Mouse (Mus musculus): ENCODE measurements around the gene Ift172. TPM values are rescaled to one million over a fixed set of nuclear protein-coding genes. Genes with fewer than 3 reads are reported as not detected.

Gene Ift172
- polyA plus RNA-seq, 1 experiment from 2014 or later: 22.3 TPM

GRCm38 (mm10) chr5:31295606-31296141 lies 4.8 kb upstream of the Ift172 start, which contains the start of gene Fndc4:
Fndc4 (minus strand) TSS chr5:31296080.
- 0 out of 2 replicates have a peak within 1 kb of the TSS, but pooled peaks have one; percentile 14 for H3K27ac ChIP-seq
- H3K36me3 ChIP-seq: no peaks in the 10 kb centered on the region
- peak within 1 kb of the TSS; percentile 70 for H3K4me3 ChIP-seq
- peak within 1 kb of the TSS; percentile 97 for H3K4me2 ChIP-seq
- peak; percentile 55 for ATAC-seq (replicated peaks; ENCODE audit: insufficient number of reproducible peaks, insufficient read depth, low FRiP score, low read depth)
- H3K9me3 ChIP-seq (replicated peaks): no peaks in the 10 kb centered on the region
- H3K9ac ChIP-seq: peak within 1 kb of the TSS; percentile 75
- H3K4me1 ChIP-seq (replicated peaks): peaks cover 26% of the 10 kb centered on the region
- WGBS: under 1% methylated on average over 46 of the region's 46 CpGs
- no peaks in the 10 kb centered on the region for H3K27me3 ChIP-seq

- H3K27ac ChIP-seq: 0 out of 2 replicates have a peak overlapping the region, but pooled peaks have one; percentile 14
Observed at GRCm38 (mm10) chr5:31294964-31295605, 4.2 kb upstream of the Ift172 start.

GRCm38 (mm10) chr5:31291361-31291688 lies 409 bp upstream of the Ift172 start:
- 6% methylated on average over 9 of the region's 9 CpGs for WGBS
- H3K9ac ChIP-seq: peak overlapping the region; percentile 56
- no peak for ATAC-seq (replicated peaks; ENCODE audit: insufficient number of reproducible peaks, insufficient read depth, low FRiP score, low read depth)
- H3K9me3 ChIP-seq (replicated peaks): no peaks in the 10 kb centered on the region
- peak overlapping the region; percentile 74 for H3K4me2 ChIP-seq
- H3K27ac ChIP-seq: peak overlapping the region; percentile 85
- H3K4me1 ChIP-seq (replicated peaks): peaks cover 28% of the 10 kb centered on the region
- peak overlapping the region; percentile 63 for H3K4me3 ChIP-seq
- H3K36me3 ChIP-seq: peaks cover 8% of the 10 kb centered on the region; the same call in 1 of the 2 replicates
- no peaks in the 10 kb centered on the region for H3K27me3 ChIP-seq

More at GRCm38 (mm10) chr5:31294964-31295605, 4.2 kb upstream of the Ift172 start:
- peak overlapping the region; percentile 75 for H3K9ac ChIP-seq
- H3K4me2 ChIP-seq: peak overlapping the region; percentile 97
- no peaks in the 10 kb centered on the region for H3K9me3 ChIP-seq (replicated peaks)
- WGBS: 7% methylated on average over 29 of the region's 29 CpGs
- no peaks in the 10 kb centered on the region for H3K27me3 ChIP-seq
- H3K4me1 ChIP-seq (replicated peaks): peaks cover 29% of the 10 kb centered on the region
- ATAC-seq (replicated peaks; ENCODE audit: insufficient number of reproducible peaks, insufficient read depth, low FRiP score, low read depth): peak; percentile 36
- H3K36me3 ChIP-seq: no peaks in the 10 kb centered on the region
- peak overlapping the region; percentile 70 for H3K4me3 ChIP-seq

DNA sequence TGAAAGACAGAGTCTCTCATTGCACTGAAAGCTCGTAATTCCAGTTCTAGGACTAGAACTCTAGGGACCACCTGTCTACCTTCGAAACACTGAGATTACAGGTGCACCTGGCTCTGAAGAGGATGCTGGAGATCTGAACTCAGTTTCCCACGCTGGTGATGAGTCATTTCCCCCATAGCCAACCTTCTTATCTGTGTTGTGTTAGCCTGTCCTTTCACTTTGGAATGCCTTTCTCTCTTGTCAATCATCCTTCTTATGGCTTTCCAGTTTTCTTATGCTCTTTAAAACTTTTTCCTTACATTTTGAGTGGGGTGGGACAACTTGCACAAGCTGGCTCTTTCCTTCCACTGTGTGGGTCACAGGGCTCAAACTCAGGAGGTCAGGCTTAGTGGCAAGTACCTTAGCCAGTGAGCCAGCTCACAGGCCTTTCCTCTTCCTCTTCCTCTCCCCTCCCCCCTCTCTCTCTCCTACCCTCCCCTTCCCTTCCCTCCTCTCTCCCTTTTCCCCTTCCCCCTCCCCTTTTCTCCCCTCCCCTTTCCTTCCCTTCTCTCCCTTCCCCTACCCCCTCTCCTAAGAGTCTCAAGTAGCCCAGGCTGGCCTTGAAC lies 1.2 kb downstream of the Ift172 start:
- 56% methylated on average over 3 of the region's 3 CpGs for WGBS

GRCm38 (mm10) chr5:31288655-31289054 lies 2.3 kb downstream of the Ift172 start:
- H3K27me3 ChIP-seq: no peaks in the 10 kb centered on the region
- H3K9me3 ChIP-seq (replicated peaks): no peaks in the 10 kb centered on the region
- 78% methylated on average over 3 of the region's 3 CpGs for WGBS
- no peak overlapping the region for H3K4me2 ChIP-seq
- no peak overlapping the region for H3K9ac ChIP-seq
- H3K4me1 ChIP-seq (replicated peaks): peaks cover 15% of the 10 kb centered on the region
- H3K4me3 ChIP-seq: no peak overlapping the region
- H3K36me3 ChIP-seq: peaks cover 34% of the 10 kb centered on the region
- no peak overlapping the region for H3K27ac ChIP-seq
- no peak for ATAC-seq (replicated peaks; ENCODE audit: insufficient number of reproducible peaks, insufficient read depth, low FRiP score, low read depth)

More for the DNA sequence above, 1.2 kb downstream of the Ift172 start:
- Histone ChIP-seq H3K9ac (no peak overlapping the region), H3K36me3 (peaks cover 24% of the 10 kb centered on the region), H3K4me2 (peak overlapping the region; percentile 74; the same call in 1 of the 2 replicates), H3K27me3 (no peaks in the 10 kb centered on the region), H3K4me1 (replicated peaks) (peaks cover 18% of the 10 kb centered on the region), H3K4me3 (peak overlapping the region; percentile 63), H3K27ac (no peak overlapping the region), H3K9me3 (replicated peaks) (no peaks in the 10 kb centered on the region)
- ATAC-seq (replicated peaks; ENCODE audit: insufficient number of reproducible peaks, insufficient read depth, low FRiP score, low read depth): no peak

- H3K4me3 ChIP-seq: no peak overlapping the region
- peaks cover 15% of the 10 kb centered on the region for H3K4me1 ChIP-seq (replicated peaks)
- H3K36me3 ChIP-seq: peaks cover 38% of the 10 kb centered on the region
- no peak overlapping the region for H3K4me2 ChIP-seq
- no peak overlapping the region for H3K9ac ChIP-seq
- WGBS: 74% methylated on average over 4 of the region's 4 CpGs
- no peak overlapping the region for H3K27ac ChIP-seq
- no peaks in the 10 kb centered on the region for H3K27me3 ChIP-seq
- H3K9me3 ChIP-seq (replicated peaks): no peaks in the 10 kb centered on the region
- no peak for ATAC-seq (replicated peaks; ENCODE audit: insufficient number of reproducible peaks, insufficient read depth, low FRiP score, low read depth)
Observed at GRCm38 (mm10) chr5:31288225-31288624, 2.7 kb downstream of the Ift172 start.

- no peaks in the 10 kb centered on the region for H3K4me1 ChIP-seq (replicated peaks)
- H3K4me2 ChIP-seq: no peak overlapping the region
- H3K4me3 ChIP-seq: no peak overlapping the region
- H3K27me3 ChIP-seq: no peaks in the 10 kb centered on the region
- H3K9ac ChIP-seq: no peak overlapping the region
- no peak overlapping the region for H3K27ac ChIP-seq
- no peak for ATAC-seq (replicated peaks; ENCODE audit: insufficient number of reproducible peaks, insufficient read depth, low FRiP score, low read depth)
- 79% methylated on average over 20 of the region's 20 CpGs for WGBS
- H3K36me3 ChIP-seq: peaks cover 69% of the 10 kb centered on the region
- H3K9me3 ChIP-seq (replicated peaks): no peaks in the 10 kb centered on the region
Observed at GRCm38 (mm10) chr5:31279245-31279988, 11.5 kb downstream of the Ift172 start.

GRCm38 (mm10) chr5:31273018-31273417 lies 17.9 kb downstream of the Ift172 start:
- Histone ChIP-seq H3K9ac (no peak overlapping the region), H3K4me1 (replicated peaks) (no peaks in the 10 kb centered on the region), H3K4me3 (no peak overlapping the region), H3K9me3 (replicated peaks) (no peaks in the 10 kb centered on the region), H3K27me3 (no peaks in the 10 kb centered on the region), H3K36me3 (peaks cover 50% of the 10 kb centered on the region), H3K4me2 (no peak overlapping the region), H3K27ac (no peak overlapping the region)
- WGBS: 79% methylated on average over 6 of the region's 6 CpGs
- ATAC-seq (replicated peaks; ENCODE audit: insufficient number of reproducible peaks, insufficient read depth, low FRiP score, low read depth): no peak

- Histone ChIP-seq H3K4me3 (no peak overlapping the region), H3K27ac (no peak overlapping the region), H3K4me1 (replicated peaks) (no peaks in the 10 kb centered on the region), H3K9me3 (replicated peaks) (no peaks in the 10 kb centered on the region), H3K4me2 (no peak overlapping the region), H3K27me3 (no peaks in the 10 kb centered on the region), H3K36me3 (peaks cover 61% of the 10 kb centered on the region), H3K9ac (no peak overlapping the region)
- 79% methylated on average over 6 of the region's 6 CpGs for WGBS
- ATAC-seq (replicated peaks; ENCODE audit: insufficient number of reproducible peaks, insufficient read depth, low FRiP score, low read depth): no peak
Observed at GRCm38 (mm10) chr5:31267686-31268085, 23.2 kb downstream of the Ift172 start.

- Histone ChIP-seq H3K36me3 (peaks cover 68% of the 10 kb centered on the region), H3K4me2 (no peak overlapping the region), H3K27me3 (no peaks in the 10 kb centered on the region), H3K27ac (no peak overlapping the region), H3K9ac (no peak overlapping the region), H3K4me3 (no peak overlapping the region), H3K4me1 (replicated peaks) (no peaks in the 10 kb centered on the region), H3K9me3 (replicated peaks) (no peaks in the 10 kb centered on the region)
- no peak for ATAC-seq (replicated peaks; ENCODE audit: insufficient number of reproducible peaks, insufficient read depth, low FRiP score, low read depth)
- WGBS: 63% methylated on average over 7 of the region's 7 CpGs
Observed at GRCm38 (mm10) chr5:31266101-31266500, 24.8 kb downstream of the Ift172 start.

GRCm38 (mm10) chr5:31257616-31258015 lies 33.3 kb downstream of the Ift172 start:
- no peak overlapping the region for H3K4me3 ChIP-seq
- 82% methylated on average over 11 of the region's 11 CpGs for WGBS
- peaks cover 43% of the 10 kb centered on the region for H3K36me3 ChIP-seq
- no peaks in the 10 kb centered on the region for H3K27me3 ChIP-seq
- H3K4me2 ChIP-seq: no peak overlapping the region
- H3K4me1 ChIP-seq (replicated peaks): peaks cover 15% of the 10 kb centered on the region
- no peaks in the 10 kb centered on the region for H3K9me3 ChIP-seq (replicated peaks)
- H3K27ac ChIP-seq: no peak overlapping the region
- no peak for ATAC-seq (replicated peaks; ENCODE audit: insufficient number of reproducible peaks, insufficient read depth, low FRiP score, low read depth)
- no peak overlapping the region for H3K9ac ChIP-seq
